Mouse (Mus musculus) midbrain, embryonic 12.5 days (tissue): ENCODE data around the gene Fstl1. TPM values are rescaled to one million over a fixed set of nuclear protein-coding genes. Genes with fewer than 3 reads are reported as not detected.
A peak's percentile ranks its signal among the peaks of the same experiment; 100 is the strongest.

Source experiments
- ATAC-seq: fragments of 200-750 bp; cut with Nextera tagmentation; 2 replicates; pipeline ENCODE4 v1.8.0; 2017; ENCODE audit warnings: low read depth, moderate TSS enrichment, moderate library complexity; ENCODE audit not compliant: low FRiP score
- H3K27ac ChIP-seq: fragments of 300-500 bp; sonication (generic); replicated peaks from 2 replicates; pipeline ENCODE4 v1.5.1; 2016; ENCODE audit warnings: mild to moderate bottlenecking
- H3K27me3 ChIP-seq: fragments of 300-500 bp; sonication (generic); 2 replicates; pipeline ENCODE4 v1.6.1; 2016; ENCODE audit warnings: mild to moderate bottlenecking
- H3K36me3 ChIP-seq: fragments of 300-500 bp; sonication (generic); 2 replicates; pipeline ENCODE4 v1.6.1; 2016
- H3K4me1 ChIP-seq: fragments of 300-500 bp; sonication (generic); 2 replicates; pipeline ENCODE4 v1.6.1; 2016
- H3K4me2 ChIP-seq: fragments of 300-500 bp; sonication (generic); replicated peaks from 2 replicates; pipeline ENCODE4 v1.6.1; 2016; ENCODE audit warnings: mild to moderate bottlenecking, moderate library complexity
- H3K4me3 ChIP-seq: fragments of 300-500 bp; sonication (generic); 2 replicates; pipeline ENCODE4 v1.5.1; 2016; ENCODE audit warnings: mild to moderate bottlenecking
- H3K9ac ChIP-seq: fragments of 300-500 bp; sonication (generic); replicated peaks from 2 replicates; pipeline ENCODE4 v1.6.1; 2016; ENCODE audit warnings: mild to moderate bottlenecking, moderate library complexity
- H3K9me3 ChIP-seq: fragments of 300-500 bp; sonication (generic); 2 replicates; pipeline ENCODE4 v1.6.1; 2016; ENCODE audit warnings: mild to moderate bottlenecking
- WGBS: fragments of 180-500 bp; shearing (Covaris S2); methylation state at CpG from one replicate; pipeline ENCODE4 v1.1.7; 2016; 5-methylcytosine and 5-hydroxymethylcytosine counted together
- polyA plus RNA-seq: library from polyadenylated mRNA; unstranded; fragments of >200 nt; fragmentation: Nextera tagmentation; extraction: Ambion mirVana; gene quantifications from 2 replicates; pipeline ENCODE4 v1.2.1, GENCODE M21; 2016

The Fstl1 gene
- polyA plus RNA-seq, 1 experiment from 2014 or later: 215 TPM

GRCm38 (mm10) chr16:37861029-37861428 is 84.4 kb downstream of the Fstl1 start, which contains the start of gene Gm36028:
Gene Gm36028, minus strand, starts transcription at chr16:37861146.
- no peak for ATAC-seq
- Histone ChIP-seq H3K9me3 (no peaks in the 10 kb centered on the region), H3K27ac (no peak within 1 kb of the TSS), H3K4me2 (no peak within 1 kb of the TSS), H3K9ac (no peak within 1 kb of the TSS), H3K4me3 (no peak within 1 kb of the TSS), H3K36me3 (no peaks in the 10 kb centered on the region), H3K4me1 (no peaks in the 10 kb centered on the region), H3K27me3 (no peaks in the 10 kb centered on the region)
- WGBS: 87% methylated on average over 7 of the region's 7 CpGs

- no peak overlapping the region for H3K9ac ChIP-seq
- H3K27ac ChIP-seq: no peak overlapping the region
- no peak for ATAC-seq
- no peaks in the 10 kb centered on the region for H3K36me3 ChIP-seq
- H3K4me3 ChIP-seq: no peak overlapping the region
- H3K27me3 ChIP-seq: no peaks in the 10 kb centered on the region
- no peak overlapping the region for H3K4me2 ChIP-seq
- no peaks in the 10 kb centered on the region for H3K9me3 ChIP-seq
- no peaks in the 10 kb centered on the region for H3K4me1 ChIP-seq
- WGBS: 79% methylated on average over 3 of the region's 3 CpGs
These were observed 87.2 kb downstream of the Fstl1 start for GRCm38 (mm10) chr16:37863876-37864275.

- no peak for ATAC-seq
These were observed 89.2 kb downstream of the Fstl1 start for GRCm38 (mm10) chr16:37865841-37866240.

GRCm38 (mm10) chr16:37867791-37868505 is 91.3 kb downstream of the Fstl1 start, which contains the start of gene Lrrc58:
Gene Lrrc58, plus strand, starts transcription at chr16:37868389.
- H3K27ac ChIP-seq: peak within 1 kb of the TSS; percentile 100
- peaks cover 7% of the 10 kb centered on the region for H3K36me3 ChIP-seq
- peak within 1 kb of the TSS; percentile 84 for H3K4me3 ChIP-seq
- no peaks in the 10 kb centered on the region for H3K27me3 ChIP-seq
- no peaks in the 10 kb centered on the region for H3K9me3 ChIP-seq
- peak within 1 kb of the TSS; percentile 95 for H3K9ac ChIP-seq
- ATAC-seq: peak; percentile 93
- H3K4me1 ChIP-seq: peaks cover 19% of the 10 kb centered on the region
- under 1% methylated on average over 83 of the region's 86 CpGs for WGBS
- H3K4me2 ChIP-seq: peak within 1 kb of the TSS; percentile 69

More at GRCm38 (mm10) chr16:37865841-37866240, 89.2 kb downstream of the Fstl1 start:
- Histone ChIP-seq H3K36me3 (no peaks in the 10 kb centered on the region), H3K4me3 (no peak overlapping the region), H3K9ac (no peak overlapping the region), H3K4me1 (peaks cover 12% of the 10 kb centered on the region), H3K27ac (no peak overlapping the region), H3K4me2 (no peak overlapping the region), H3K27me3 (no peaks in the 10 kb centered on the region), H3K9me3 (no peaks in the 10 kb centered on the region)
- 89% methylated on average over 9 of the region's 9 CpGs for WGBS

GRCm38 (mm10) chr16:37868506-37869469 is 92.1 kb downstream of the Fstl1 start:
- peak overlapping the region; percentile 69 for H3K4me2 ChIP-seq
- H3K36me3 ChIP-seq: peaks cover 7% of the 10 kb centered on the region
- H3K27me3 ChIP-seq: no peaks in the 10 kb centered on the region
- peak overlapping the region; percentile 95 for H3K9ac ChIP-seq
- H3K4me1 ChIP-seq: peaks cover 19% of the 10 kb centered on the region
- H3K9me3 ChIP-seq: no peaks in the 10 kb centered on the region
- peak overlapping the region; percentile 84 for H3K4me3 ChIP-seq
- peak; percentile 72 for ATAC-seq
- under 1% methylated on average over 84 of the region's 87 CpGs for WGBS
- H3K27ac ChIP-seq: peak overlapping the region; percentile 100

- WGBS: 34% methylated on average over 4 of the region's 4 CpGs
- Histone ChIP-seq H3K27ac (peak overlapping the region; percentile 100), H3K4me3 (peak overlapping the region; percentile 84)
These were observed 93.0 kb downstream of the Fstl1 start for GRCm38 (mm10) chr16:37869470-37870231.

GRCm38 (mm10) chr16:37871112-37871715 is 94.5 kb downstream of the Fstl1 start:
- no peak for ATAC-seq
- Histone ChIP-seq H3K4me3 (no peak overlapping the region), H3K4me2 (peak overlapping the region; percentile 23)

More at GRCm38 (mm10) chr16:37869470-37870231, 93.0 kb downstream of the Fstl1 start:
- Histone ChIP-seq H3K9ac (peak overlapping the region; percentile 95), H3K27me3 (no peaks in the 10 kb centered on the region), H3K4me1 (peaks cover 20% of the 10 kb centered on the region), H3K36me3 (peaks cover 7% of the 10 kb centered on the region), H3K9me3 (no peaks in the 10 kb centered on the region), H3K4me2 (peak overlapping the region; percentile 69)
- no peak for ATAC-seq

GRCm38 (mm10) chr16:37874501-37875235 is 98.0 kb downstream of the Fstl1 start:
- Histone ChIP-seq H3K9me3 (no peaks in the 10 kb centered on the region), H3K4me3 (no peak overlapping the region), H3K4me2 (no peak overlapping the region), H3K36me3 (peaks cover 28% of the 10 kb centered on the region), H3K4me1 (peaks cover 21% of the 10 kb centered on the region), H3K27me3 (no peaks in the 10 kb centered on the region), H3K9ac (no peak overlapping the region), H3K27ac (no peak overlapping the region)
- no peak for ATAC-seq
- WGBS: 88% methylated on average over 4 of the region's 4 CpGs

More at GRCm38 (mm10) chr16:37871112-37871715, 94.5 kb downstream of the Fstl1 start:
- 87% methylated on average over 4 of the region's 4 CpGs for WGBS
- Histone ChIP-seq H3K27ac (no peak overlapping the region), H3K4me1 (peaks cover 22% of the 10 kb centered on the region), H3K9ac (no peak overlapping the region), H3K9me3 (no peaks in the 10 kb centered on the region), H3K36me3 (peaks cover 7% of the 10 kb centered on the region), H3K27me3 (no peaks in the 10 kb centered on the region)

GRCm38 (mm10) chr16:37877406-37877805 is 100.7 kb downstream of the Fstl1 start:
- no peak overlapping the region for H3K4me3 ChIP-seq
- H3K9me3 ChIP-seq: no peaks in the 10 kb centered on the region
- no peak for ATAC-seq
- peaks cover 3% of the 10 kb centered on the region; the same call in 1 of the 2 replicates for H3K4me1 ChIP-seq
- H3K9ac ChIP-seq: no peak overlapping the region
- no peaks in the 10 kb centered on the region for H3K27me3 ChIP-seq
- H3K27ac ChIP-seq: no peak overlapping the region
- H3K4me2 ChIP-seq: no peak overlapping the region
- 97% methylated on average over 3 of the region's 3 CpGs for WGBS
- peaks cover 50% of the 10 kb centered on the region for H3K36me3 ChIP-seq

- no peaks in the 10 kb centered on the region for H3K27me3 ChIP-seq
- H3K4me3 ChIP-seq: no peak overlapping the region
- peaks cover 64% of the 10 kb centered on the region for H3K36me3 ChIP-seq
- no peak overlapping the region for H3K9ac ChIP-seq
- WGBS: 87% methylated on average over 7 of the region's 7 CpGs
- peaks cover 3% of the 10 kb centered on the region; the same call in 1 of the 2 replicates for H3K4me1 ChIP-seq
- no peaks in the 10 kb centered on the region for H3K9me3 ChIP-seq
- no peak for ATAC-seq
- H3K27ac ChIP-seq: no peak overlapping the region
- no peak overlapping the region for H3K4me2 ChIP-seq
These were observed 102.4 kb downstream of the Fstl1 start for GRCm38 (mm10) chr16:37878951-37879505.
